ENCODE assay signal across 11 mouse cellular contexts in genomic region chr5:131642752-131643151, GRCm38 (mm10).
A peak's percentile ranks its signal among the peaks of the same experiment; 100 is the strongest.
DNase-seq lines count a peak whose midpoint lies in the region; ATAC-seq lines count a peak whose summit lies in the region.
"Had no signal": no experiment of that assay in that cellular context is flagged by ENCODE, and none has a peak within 500 bp of the region (broad histone marks: within the 10 kb centered on the region; RNA-seq: fewer than 3 reads in every experiment).

No protein-coding gene starts in this region.

- WGBS in embryonic facial prominence, embryonic 13.5 days: 67% methylated on average over 2 of the region's 2 CpGs
- 33% methylated on average over 2 of the region's 2 CpGs for WGBS in heart, embryonic 13.5 days
- 22% methylated on average over 2 of the region's 2 CpGs for WGBS in midbrain, embryonic 12.5 days

- no peak overlapping the region for H3K4me3 ChIP-seq in embryonic facial prominence, embryonic 13.5 days
- H3K4me3 ChIP-seq in heart, embryonic 13.5 days: no peak overlapping the region
- H3K4me3 ChIP-seq in midbrain, embryonic 12.5 days: no peak overlapping the region
- H3K4me3 ChIP-seq: lung, embryonic 15.5 days had no signal

- no peak overlapping the region for H3K9ac ChIP-seq in embryonic facial prominence, embryonic 13.5 days
- no peak overlapping the region for H3K9ac ChIP-seq in heart, embryonic 13.5 days
- H3K9ac ChIP-seq in midbrain, embryonic 12.5 days (replicated peaks): no peak overlapping the region
- H3K9ac ChIP-seq: lung, embryonic 15.5 days had no signal

- peaks cover 41% of the 10 kb centered on the region for H3K4me1 ChIP-seq in embryonic facial prominence, embryonic 13.5 days
- H3K4me1 ChIP-seq in heart, embryonic 13.5 days: peaks cover 30% of the 10 kb centered on the region
- H3K4me1 ChIP-seq in midbrain, embryonic 12.5 days: peaks cover 64% of the 10 kb centered on the region

- DNase-seq in brain, adult 2 months (ENCODE audit: low read depth, low spot score): peak; percentile 25
- DNase-seq in frontal cortex, postnatal 14 days (ENCODE audit: low spot score in 2 of 2): no peak
- DNase-seq in ovary, postnatal 14 days (ENCODE audit: low spot score): no peak
- DNase-seq: adrenal gland, postnatal 10 days had no signal

- no peak for ATAC-seq in embryonic facial prominence, embryonic 13.5 days (ENCODE audit: insufficient number of reproducible peaks, insufficient read depth, low FRiP score, low TSS enrichment, low read depth)
- ATAC-seq in heart, embryonic 13.5 days (ENCODE audit: extremely low read depth, insufficient number of reproducible peaks, low FRiP score, low TSS enrichment): no peak
- no peak for ATAC-seq in midbrain, embryonic 12.5 days (ENCODE audit: low FRiP score, low read depth)
- no peak for ATAC-seq in CD4-positive, CD25-positive, alpha-beta regulatory T cell, adult 4 months
- ATAC-seq: inflammation-experienced regulatory T-cells, adult 6 months had no signal

- H3K36me3 ChIP-seq in embryonic facial prominence, embryonic 13.5 days: no peaks in the 10 kb centered on the region
- H3K36me3 ChIP-seq in heart, embryonic 13.5 days: no peaks in the 10 kb centered on the region
- H3K36me3 ChIP-seq in midbrain, embryonic 12.5 days: no peaks in the 10 kb centered on the region
- H3K36me3 ChIP-seq: G1E; lung, embryonic 15.5 days had no signal

- H3K4me2 ChIP-seq in embryonic facial prominence, embryonic 13.5 days: no peak overlapping the region
- H3K4me2 ChIP-seq in heart, embryonic 13.5 days: no peak overlapping the region
- peak overlapping the region; percentile 34 for H3K4me2 ChIP-seq in midbrain, embryonic 12.5 days (replicated peaks)
- H3K4me2 ChIP-seq: lung, embryonic 15.5 days had no signal

- H3K27ac ChIP-seq in embryonic facial prominence, embryonic 13.5 days: 0 out of 2 replicates have a peak overlapping the region, but pooled peaks have one; percentile 28
- peak overlapping the region; percentile 70 for H3K27ac ChIP-seq in heart, embryonic 13.5 days (replicated peaks)
- H3K27ac ChIP-seq in midbrain, embryonic 12.5 days (replicated peaks): peak overlapping the region; percentile 60
- H3K27ac ChIP-seq: lung, embryonic 15.5 days had no signal

- H3K27me3 ChIP-seq in embryonic facial prominence, embryonic 13.5 days: peaks cover 15% of the 10 kb centered on the region
- H3K27me3 ChIP-seq in heart, embryonic 13.5 days (replicated peaks): no peaks in the 10 kb centered on the region
- peaks cover 66% of the 10 kb centered on the region for H3K27me3 ChIP-seq in midbrain, embryonic 12.5 days
- H3K27me3 ChIP-seq: lung, embryonic 15.5 days had no signal

- no peaks in the 10 kb centered on the region for H3K9me3 ChIP-seq in embryonic facial prominence, embryonic 13.5 days
- H3K9me3 ChIP-seq in heart, embryonic 13.5 days: no peaks in the 10 kb centered on the region
- no peaks in the 10 kb centered on the region for H3K9me3 ChIP-seq in midbrain, embryonic 12.5 days
- H3K9me3 ChIP-seq: lung, embryonic 15.5 days had no signal
